Mouse (Mus musculus) liver, adult 2 months (tissue): ENCODE data around the gene Iqsec3. TPM values are rescaled to one million over a fixed set of nuclear protein-coding genes. Genes with fewer than 3 reads are reported as not detected.

ENCODE experiments used
- DNase-seq: peaks from one replicate; pipeline ENCODE4 v3.0.0-alpha.2; 2011; ENCODE audit warnings: low read depth, low spot score; ENCODE audit errors: extremely low read depth
- H3K27ac ChIP-seq: fragments of 200-500 bp; replicated peaks from 2 replicates; pipeline ENCODE4 v1.5.1; 2012; ENCODE audit warnings: low read depth, mild to moderate bottlenecking, control low read depth, inconsistent platforms, low read length; ENCODE audit not compliant: insufficient read depth
- H3K27me3 ChIP-seq: fragments of 200-500 bp; 2 replicates; pipeline ENCODE4 v1.6.1; 2012; ENCODE audit warnings: mild to moderate bottlenecking, moderate library complexity, low read length, inconsistent platforms; ENCODE audit not compliant: control insufficient read depth, insufficient read depth
- H3K36me3 ChIP-seq: fragments of 200-500 bp; 2 replicates; pipeline ENCODE4 v1.6.1; 2012; ENCODE audit warnings: low read length, inconsistent platforms; ENCODE audit not compliant: control insufficient read depth, insufficient read depth
- H3K4me1 ChIP-seq: fragments of 200-500 bp; 2 replicates; pipeline ENCODE4 v1.6.1; 2011; ENCODE audit warnings: low read length; ENCODE audit not compliant: control insufficient read depth, insufficient read depth
- H3K4me3 ChIP-seq: fragments of 200-500 bp; 2 replicates; pipeline ENCODE4 v1.5.1; 2011; ENCODE audit warnings: low read depth, mild to moderate bottlenecking, control low read depth, low read length, moderate library complexity; ENCODE audit not compliant: insufficient read depth
- H3K79me2 ChIP-seq: fragments of 200-500 bp; 2 replicates; pipeline ENCODE4 v1.6.1; 2012; ENCODE audit warnings: inconsistent platforms, mild to moderate bottlenecking, low read length, moderate library complexity; ENCODE audit not compliant: control insufficient read depth, insufficient read depth
- H3K9ac ChIP-seq: fragments of 200-500 bp; 2 replicates; pipeline ENCODE4 v1.6.1; 2012; ENCODE audit warnings: low read depth, mild to moderate bottlenecking, control low read depth, inconsistent platforms, low read length
- CTCF ChIP-seq: fragments of 200-500 bp; IDR thresholded peaks from 2 replicates; pipeline ENCODE4 v1.5.1; 2011; ENCODE audit warnings: low read depth, low read length, control low read depth
- POLR2A ChIP-seq: fragments of 200-500 bp; IDR thresholded peaks from 2 replicates; pipeline ENCODE4 v1.6.1; 2011; ENCODE audit warnings: low read length, control low read depth; ENCODE audit not compliant: insufficient read depth; ENCODE audit errors: extremely low read depth
- WGBS: fragments of 180-500 bp; shearing (Covaris S2); methylation state at CpG from one replicate; pipeline ENCODE4 v1.1.7; 2018; 5-methylcytosine and 5-hydroxymethylcytosine counted together
- polyA plus RNA-seq: library from polyadenylated mRNA; depleted of rRNA; stranded (reverse); fragments of >200 nt; gene quantifications from 2 replicates; pipeline ENCODE4 v1.2.3, GENCODE M21; 2012
- total RNA-seq: library from RNA; depleted of rRNA; stranded (reverse); fragments of >200 nt; gene quantifications from 2 replicates; pipeline ENCODE4 v1.2.3, GENCODE M21; 2014

Gene Iqsec3
- total and polyA plus RNA-seq, 2 experiments = not detected

- Histone ChIP-seq H3K27me3 (no peaks in the 10 kb centered on the region), H3K27ac (no peak overlapping the region), H3K4me3 (no peak overlapping the region), H3K79me2 (no peaks in the 10 kb centered on the region), H3K36me3 (peaks cover 16% of the 10 kb centered on the region), H3K9ac (no peak overlapping the region), H3K4me1 (no peaks in the 10 kb centered on the region)
- no peak for DNase-seq
- TF ChIP-seq CTCF = no peak
- no peak for TF ChIP-seq POLR2A
- 80% methylated on average over 4 of the region's 4 CpGs for WGBS
Measured at GRCm38 (mm10) chr6:121363956-121364355, 109.5 kb downstream of the Iqsec3 start.

GRCm38 (mm10) chr6:121363061-121363460, 110.4 kb downstream of the Iqsec3 start:
- TF ChIP-seq CTCF = no peak
- TF ChIP-seq POLR2A = no peak
- H3K27me3 ChIP-seq = no peaks in the 10 kb centered on the region
- WGBS = 82% methylated on average over 6 of the region's 6 CpGs
- peaks cover 22% of the 10 kb centered on the region for H3K36me3 ChIP-seq
- no peak overlapping the region for H3K4me3 ChIP-seq
- H3K27ac ChIP-seq = no peak overlapping the region
- H3K4me1 ChIP-seq = no peaks in the 10 kb centered on the region
- no peak overlapping the region for H3K9ac ChIP-seq
- DNase-seq = no peak
- H3K79me2 ChIP-seq = no peaks in the 10 kb centered on the region

GRCm38 (mm10) chr6:121357232-121357631, 116.2 kb downstream of the Iqsec3 start:
- no peaks in the 10 kb centered on the region for H3K4me1 ChIP-seq
- DNase-seq = no peak
- H3K36me3 ChIP-seq = peaks cover 46% of the 10 kb centered on the region
- no peak overlapping the region for H3K4me3 ChIP-seq
- H3K79me2 ChIP-seq = no peaks in the 10 kb centered on the region
- no peak overlapping the region for H3K9ac ChIP-seq
- 91% methylated on average over 6 of the region's 6 CpGs for WGBS
- H3K27ac ChIP-seq = no peak overlapping the region
- no peaks in the 10 kb centered on the region for H3K27me3 ChIP-seq
- no peak for TF ChIP-seq POLR2A

GRCm38 (mm10) chr6:121356041-121356440, 117.4 kb downstream of the Iqsec3 start:
- 70% methylated on average over 1 of the region's 1 CpGs for WGBS
- no peak for DNase-seq
- TF ChIP-seq POLR2A (no peak), CTCF (no peak)
- Histone ChIP-seq H3K27ac (no peak overlapping the region), H3K4me1 (no peaks in the 10 kb centered on the region), H3K4me3 (no peak overlapping the region), H3K9ac (no peak overlapping the region), H3K27me3 (no peaks in the 10 kb centered on the region), H3K79me2 (no peaks in the 10 kb centered on the region), H3K36me3 (peaks cover 43% of the 10 kb centered on the region)

- peaks cover 7% of the 10 kb centered on the region for H3K4me1 ChIP-seq
- no peak for DNase-seq
- TF ChIP-seq POLR2A = no peak
- TF ChIP-seq CTCF = no peak
- H3K9ac ChIP-seq = no peak overlapping the region
- WGBS = 37% methylated on average over 2 of the region's 2 CpGs
- H3K79me2 ChIP-seq = no peaks in the 10 kb centered on the region; the same call in 1 of the 2 replicates
- no peaks in the 10 kb centered on the region for H3K27me3 ChIP-seq
- H3K27ac ChIP-seq = no peak overlapping the region
- no peak overlapping the region for H3K4me3 ChIP-seq
- H3K36me3 ChIP-seq = peaks cover 26% of the 10 kb centered on the region
Measured at GRCm38 (mm10) chr6:121352276-121352675, 121.2 kb downstream of the Iqsec3 start.

GRCm38 (mm10) chr6:121346428-121346827, 127.0 kb downstream of the Iqsec3 start:
- peak overlapping the region; percentile 91 for H3K27ac ChIP-seq
- H3K9ac ChIP-seq = peak overlapping the region; percentile 61
- no peaks in the 10 kb centered on the region; the same call in 1 of the 2 replicates for H3K79me2 ChIP-seq
- DNase-seq = peak; percentile 99
- no peaks in the 10 kb centered on the region for H3K27me3 ChIP-seq
- H3K4me3 ChIP-seq = peak overlapping the region; percentile 22; the same call in 1 of the 2 replicates
- WGBS = 22% methylated on average over 8 of the region's 8 CpGs
- TF ChIP-seq CTCF (no peak), POLR2A (no peak)
- H3K36me3 ChIP-seq = no peaks in the 10 kb centered on the region
- H3K4me1 ChIP-seq = peaks cover 20% of the 10 kb centered on the region
